Mouse (Mus musculus): ENCODE results near the gene Vmn2r28. TPM values are rescaled to one million over a fixed set of nuclear protein-coding genes. Genes with fewer than 3 reads are reported as not detected.

Gene Vmn2r28
- not detected in 2 replicates for polyA plus RNA-seq (2015; fragmentation: Nextera tagmentation; extraction: Ambion mirVana)

GRCm38 (mm10) chr7:5493856-5494255 is at the start of gene Vmn2r28:
TSS of gene Vmn2r28 (minus strand) at chr7:5493956.

GRCm38 (mm10) chr7:5456674-5457073 is 37.1 kb downstream of the Vmn2r28 start, which contains the start of gene Vmn1r59:
TSS of gene Vmn1r59 (minus strand) at chr7:5456774.

Other genes starting within 250 kb of the Vmn2r28 start
- gene Gm5065, start 143.4 kb downstream of the Vmn2r28 start, polyA plus RNA-seq (2015; fragmentation: Nextera tagmentation; extraction: Ambion mirVana): not detected in 2 replicates
- not detected in 2 replicates for gene Nlrp2, start 142.9 kb downstream of the Vmn2r28 start, polyA plus RNA-seq (2015; fragmentation: Nextera tagmentation; extraction: Ambion mirVana)
- not detected in 2 replicates for gene Vmn1r58, start 80.6 kb downstream of the Vmn2r28 start, polyA plus RNA-seq (2015; fragmentation: Nextera tagmentation; extraction: Ambion mirVana)
- not detected in 2 replicates for gene Vmn1r59, start 37.2 kb downstream of the Vmn2r28 start, polyA plus RNA-seq (2015; fragmentation: Nextera tagmentation; extraction: Ambion mirVana)
- gene Vmn1r60, start 53.4 kb upstream of the Vmn2r28 start, polyA plus RNA-seq (2015; fragmentation: Nextera tagmentation; extraction: Ambion mirVana): not detected in 2 replicates
- not detected in 2 replicates for gene Vmn1r61, start 119.3 kb upstream of the Vmn2r28 start, polyA plus RNA-seq (2015; fragmentation: Nextera tagmentation; extraction: Ambion mirVana)
- gene Vmn1r62, start 179.7 kb upstream of the Vmn2r28 start, polyA plus RNA-seq (2015; fragmentation: Nextera tagmentation; extraction: Ambion mirVana): not detected in 2 replicates

Data from spleen, postnatal 0 days (tissue).